Mouse (Mus musculus): ENCODE results near the gene Scd2.

DNA sequence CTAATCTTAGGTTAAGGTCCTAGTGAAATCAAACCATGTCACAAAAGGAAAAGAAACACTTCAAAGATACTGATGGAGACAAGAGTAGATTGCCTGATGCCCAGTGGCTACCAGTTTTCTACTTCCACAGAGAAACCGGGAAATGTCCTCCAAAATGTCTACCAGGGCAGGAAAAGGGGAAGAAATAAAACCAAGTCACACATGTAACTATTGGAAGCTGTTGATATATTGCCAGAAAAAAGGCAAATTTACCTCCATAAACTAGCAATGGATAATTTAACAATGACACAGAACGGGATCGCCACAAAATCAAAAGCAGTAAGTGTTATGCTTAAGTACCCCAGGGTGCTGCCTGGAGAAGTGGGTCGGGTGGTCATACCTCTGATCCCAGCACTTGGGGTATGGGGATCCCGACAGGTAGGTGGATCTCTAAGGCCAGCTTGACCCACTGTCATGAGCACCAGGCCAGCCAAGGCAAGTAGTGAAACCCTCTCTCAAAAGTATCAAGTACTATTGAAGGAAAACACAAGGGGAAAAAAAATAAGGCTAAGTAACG, 14.5 kb downstream of the Scd2 start:
- TF ChIP-seq MAFK (IDR thresholded peaks at IDR 0.05; ENCODE audit: borderline replicate concordance, low read depth, low read length), result no peak; the same call in 1 of the 2 replicates
- no peak for TF ChIP-seq HCFC1 (IDR thresholded peaks at IDR 0.05; ENCODE audit: low read depth, low read length)
- TF ChIP-seq CTCF (IDR thresholded peaks at IDR 0.05 in 2 of 3, conservative IDR thresholded peaks at IDR 0.05 in 1 of 3; ENCODE audit: control insufficient read depth in 1 of 3, insufficient read depth in 1 of 3, low read depth in 2 of 3, low read length in 3 of 3, poor library complexity in 1 of 3, severe bottlenecking in 1 of 3), result no peak
- no peak for TF ChIP-seq EP300 (IDR thresholded peaks at IDR 0.05; ENCODE audit: low read depth in 1 of 2, low read length in 2 of 2)
- TF ChIP-seq ZNF384 (IDR thresholded peaks at IDR 0.05; ENCODE audit: low read depth, low read length), result no peak

Data from MEL (cell line).